Mouse (Mus musculus): ENCODE results near the gene Elp1.

DNA sequence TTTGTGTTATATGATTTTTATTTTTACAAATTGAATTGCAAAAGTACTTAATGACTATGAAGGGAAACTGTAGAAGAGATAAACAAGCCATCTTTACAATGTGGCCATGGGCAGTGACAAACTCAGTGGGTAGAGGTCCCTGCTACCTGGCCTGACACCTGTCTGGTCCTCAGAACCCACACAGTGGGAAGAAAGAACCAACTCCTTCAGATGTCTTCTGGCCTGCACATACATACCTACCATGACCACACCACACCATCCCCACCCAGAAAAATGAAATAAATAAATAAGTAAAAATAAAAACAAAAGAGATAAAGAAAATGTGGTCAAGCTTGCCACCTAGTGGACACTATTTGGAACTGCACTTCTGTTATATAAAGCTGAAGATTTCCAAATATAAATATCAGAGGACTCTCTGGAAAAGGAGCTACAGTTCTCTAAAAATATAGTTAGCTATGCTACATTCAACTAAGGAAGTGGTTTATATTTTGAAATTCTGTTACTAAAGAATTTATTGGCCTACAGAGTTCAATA lies 18.0 kb upstream of the Elp1 start:
- no peak for TF ChIP-seq CTCF (IDR thresholded peaks at IDR 0.05; ENCODE audit: control insufficient read depth, insufficient read depth, low read length)
- TF ChIP-seq POLR2A (IDR thresholded peaks at IDR 0.05; ENCODE audit: borderline replicate concordance, control insufficient read depth, low read depth, low read length): no peak

Measured in bone marrow, adult 2 months (tissue).